Mouse (Mus musculus) cortical plate, adult 2 months (tissue): ENCODE data around the gene Abhd6.

ENCODE experiments used
- CTCF ChIP-seq: fragments of 200-500 bp; IDR thresholded peaks from 2 replicates; pipeline ENCODE4 v1.5.1; 2011; ENCODE audit warnings: mild to moderate bottlenecking, control low read depth, low read length; ENCODE audit not compliant: insufficient read depth; ENCODE audit errors: extremely low read depth
- POLR2A ChIP-seq: fragments of 200-500 bp; IDR thresholded peaks from 2 replicates; pipeline ENCODE4 v1.6.1; 2011; ENCODE audit warnings: mild to moderate bottlenecking, low read length, control low read depth; ENCODE audit not compliant: insufficient read depth; ENCODE audit errors: extremely low read depth

- TF ChIP-seq CTCF, result no peak
- TF ChIP-seq POLR2A, result no peak
These were observed 57.2 kb downstream of the Abhd6 start for GRCm38 (mm10) chr14:8059938-8060337.
